Mouse (Mus musculus): ENCODE data around the gene Ttc13. TPM values are rescaled to one million over a fixed set of nuclear protein-coding genes. Genes with fewer than 3 reads are reported as not detected.

Gene Ttc13
- polyA plus RNA-seq (2015; fragmentation: Nextera tagmentation; extraction: Ambion mirVana): 60.0 and 62.6 TPM in 2 replicates

- H3K27ac ChIP-seq (ENCODE audit: low read length): peak within 1 kb of the TSS; percentile 67
- H3K27me3 ChIP-seq (replicated peaks; ENCODE audit: control insufficient read depth, insufficient read depth, low read length): no peaks in the 10 kb centered on the region
- H3K9me3 ChIP-seq (ENCODE audit: control insufficient read depth, low read length): no peaks in the 10 kb centered on the region
- peaks cover 23% of the 10 kb centered on the region for H3K4me1 ChIP-seq (replicated peaks; ENCODE audit: control insufficient read depth, insufficient read depth, low read length)
- peak within 1 kb of the TSS; percentile 86 for H3K4me3 ChIP-seq (replicated peaks; ENCODE audit: low read length)
- H3K36me3 ChIP-seq (ENCODE audit: control insufficient read depth, insufficient read depth): peaks cover 7% of the 10 kb centered on the region; the same call in 1 of the 2 replicates
- under 1% methylated on average over 59 of the region's 59 CpGs for WGBS
- peak within 1 kb of the TSS; percentile 85 for H3K4me2 ChIP-seq (ENCODE audit: low read length)
- peak; percentile 100 for ATAC-seq
- peak within 1 kb of the TSS; percentile 90 for H3K9ac ChIP-seq (replicated peaks; ENCODE audit: low read depth, low read length)
Measured at GRCm38 (mm10) chr8:124721862-124722515, at the start of gene Ttc13, which contains the start of gene Arv1. TSS of gene Ttc13 (minus strand) at chr8:124721983. TSS of gene Arv1 (plus strand) at chr8:124722139.

- Histone ChIP-seq H3K27me3 (replicated peaks; ENCODE audit: control insufficient read depth, insufficient read depth, low read length) (no peaks in the 10 kb centered on the region), H3K4me2 (ENCODE audit: low read length) (no peak overlapping the region), H3K9ac (replicated peaks; ENCODE audit: low read depth, low read length) (no peak overlapping the region), H3K4me3 (replicated peaks; ENCODE audit: low read length) (no peak overlapping the region), H3K9me3 (ENCODE audit: control insufficient read depth, low read length) (no peaks in the 10 kb centered on the region), H3K27ac (ENCODE audit: low read length) (no peak overlapping the region), H3K4me1 (replicated peaks; ENCODE audit: control insufficient read depth, insufficient read depth, low read length) (no peaks in the 10 kb centered on the region), H3K36me3 (ENCODE audit: control insufficient read depth, insufficient read depth) (no peaks in the 10 kb centered on the region)
- ATAC-seq: no peak
- 54% methylated on average over 7 of the region's 7 CpGs for WGBS
Measured at GRCm38 (mm10) chr8:124763061-124763460, 41.3 kb upstream of the Ttc13 start.

DNA sequence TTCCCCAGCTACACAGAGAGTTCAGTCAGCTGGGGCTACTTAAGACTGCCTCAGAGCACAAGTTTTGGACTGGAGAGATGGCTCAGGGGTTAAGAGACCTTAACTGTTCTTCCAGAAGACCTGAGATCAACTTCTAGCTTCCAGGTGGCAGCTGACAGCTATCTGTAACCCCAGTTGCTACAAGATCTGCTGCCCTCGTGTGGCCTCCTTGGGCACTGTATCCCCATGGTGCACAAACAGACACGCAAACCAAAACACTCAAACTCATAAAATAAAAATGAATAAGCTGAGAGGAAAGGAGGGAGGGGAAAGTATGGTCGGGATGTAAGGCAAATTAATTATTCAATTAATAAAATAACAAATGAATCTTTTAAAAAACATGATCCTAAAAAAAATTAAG, 36.8 kb upstream of the Ttc13 start:
- H3K27ac ChIP-seq (ENCODE audit: low read length): no peak overlapping the region
- no peak overlapping the region for H3K4me3 ChIP-seq (replicated peaks; ENCODE audit: low read length)
- no peaks in the 10 kb centered on the region for H3K4me1 ChIP-seq (replicated peaks; ENCODE audit: control insufficient read depth, insufficient read depth, low read length)
- no peak overlapping the region for H3K4me2 ChIP-seq (ENCODE audit: low read length)
- no peaks in the 10 kb centered on the region for H3K9me3 ChIP-seq (ENCODE audit: control insufficient read depth, low read length)
- ATAC-seq: no peak
- no peaks in the 10 kb centered on the region for H3K36me3 ChIP-seq (ENCODE audit: control insufficient read depth, insufficient read depth)
- 47% methylated on average over 3 of the region's 3 CpGs for WGBS
- H3K27me3 ChIP-seq (replicated peaks; ENCODE audit: control insufficient read depth, insufficient read depth, low read length): peaks cover 9% of the 10 kb centered on the region
- no peak overlapping the region for H3K9ac ChIP-seq (replicated peaks; ENCODE audit: low read depth, low read length)

DNA sequence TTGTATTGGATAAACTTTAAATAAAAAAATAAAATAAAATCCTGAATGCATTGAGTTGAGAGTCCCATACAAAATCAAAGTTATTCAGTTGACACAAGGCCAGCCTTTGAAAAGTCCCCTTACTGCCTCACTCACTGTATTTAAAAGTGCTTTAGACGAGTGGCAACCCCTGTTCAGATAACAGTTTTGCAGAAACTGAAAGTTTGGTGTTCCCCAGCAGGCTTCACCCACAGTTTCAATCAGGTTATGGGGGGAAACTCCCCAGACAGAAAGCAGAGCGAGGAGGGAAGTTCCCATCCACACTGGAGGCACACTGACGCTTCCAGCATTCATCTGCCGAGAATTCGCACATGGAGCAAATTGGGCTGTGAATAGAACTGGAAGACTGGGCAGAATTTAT, 34.8 kb upstream of the Ttc13 start:
- Histone ChIP-seq H3K4me3 (replicated peaks; ENCODE audit: low read length) (no peak overlapping the region), H3K27me3 (replicated peaks; ENCODE audit: control insufficient read depth, insufficient read depth, low read length) (peaks cover 27% of the 10 kb centered on the region), H3K36me3 (ENCODE audit: control insufficient read depth, insufficient read depth) (no peaks in the 10 kb centered on the region), H3K4me1 (replicated peaks; ENCODE audit: control insufficient read depth, insufficient read depth, low read length) (peaks cover 2% of the 10 kb centered on the region), H3K27ac (ENCODE audit: low read length) (no peak overlapping the region), H3K4me2 (ENCODE audit: low read length) (no peak overlapping the region), H3K9me3 (ENCODE audit: control insufficient read depth, low read length) (no peaks in the 10 kb centered on the region), H3K9ac (replicated peaks; ENCODE audit: low read depth, low read length) (no peak overlapping the region)
- WGBS: 46% methylated on average over 5 of the region's 5 CpGs
- ATAC-seq: no peak

DNA sequence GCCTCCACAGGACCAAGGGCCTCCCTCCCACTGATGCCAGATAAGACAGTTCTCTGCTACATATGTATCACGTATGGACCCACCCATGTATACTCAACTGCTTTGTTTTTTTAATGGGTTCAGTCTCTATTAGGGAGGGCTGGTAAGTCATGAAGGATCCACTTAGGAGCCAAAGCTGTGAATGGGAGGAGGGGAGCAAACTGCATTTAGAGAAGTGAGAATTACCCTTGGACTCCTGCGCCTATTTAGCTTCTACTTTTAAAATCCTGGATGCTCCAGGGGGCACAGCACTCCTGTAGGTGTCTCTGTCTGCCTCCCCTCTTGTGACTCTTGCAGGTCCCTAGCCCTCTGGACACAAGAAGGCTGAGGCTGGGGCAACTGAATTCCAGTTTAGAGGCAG, 34.4 kb upstream of the Ttc13 start:
- 76% methylated on average over 2 of the region's 2 CpGs for WGBS

GRCm38 (mm10) chr8:124755481-124755880, 33.7 kb upstream of the Ttc13 start:
- H3K36me3 ChIP-seq (ENCODE audit: control insufficient read depth, insufficient read depth): no peaks in the 10 kb centered on the region
- no peak overlapping the region for H3K9ac ChIP-seq (replicated peaks; ENCODE audit: low read depth, low read length)
- H3K9me3 ChIP-seq (ENCODE audit: control insufficient read depth, low read length): no peaks in the 10 kb centered on the region
- no peak for ATAC-seq
- peaks cover 11% of the 10 kb centered on the region for H3K4me1 ChIP-seq (replicated peaks; ENCODE audit: control insufficient read depth, insufficient read depth, low read length)
- no peak overlapping the region for H3K27ac ChIP-seq (ENCODE audit: low read length)
- WGBS: 87% methylated on average over 8 of the region's 8 CpGs
- H3K27me3 ChIP-seq (replicated peaks; ENCODE audit: control insufficient read depth, insufficient read depth, low read length): peaks cover 38% of the 10 kb centered on the region
- H3K4me3 ChIP-seq (replicated peaks; ENCODE audit: low read length): no peak overlapping the region
- H3K4me2 ChIP-seq (ENCODE audit: low read length): no peak overlapping the region

More for the DNA sequence above, 34.4 kb upstream of the Ttc13 start:
- Histone ChIP-seq H3K36me3 (ENCODE audit: control insufficient read depth, insufficient read depth) (no peaks in the 10 kb centered on the region), H3K9me3 (ENCODE audit: control insufficient read depth, low read length) (no peaks in the 10 kb centered on the region), H3K27me3 (replicated peaks; ENCODE audit: control insufficient read depth, insufficient read depth, low read length) (peaks cover 32% of the 10 kb centered on the region), H3K9ac (replicated peaks; ENCODE audit: low read depth, low read length) (no peak overlapping the region), H3K4me2 (ENCODE audit: low read length) (no peak overlapping the region), H3K4me3 (replicated peaks; ENCODE audit: low read length) (no peak overlapping the region), H3K4me1 (replicated peaks; ENCODE audit: control insufficient read depth, insufficient read depth, low read length) (peaks cover 7% of the 10 kb centered on the region), H3K27ac (ENCODE audit: low read length) (no peak overlapping the region)
- ATAC-seq: no peak

- Histone ChIP-seq H3K4me3 (replicated peaks; ENCODE audit: low read length) (no peak overlapping the region), H3K9ac (replicated peaks; ENCODE audit: low read depth, low read length) (no peak overlapping the region), H3K27me3 (replicated peaks; ENCODE audit: control insufficient read depth, insufficient read depth, low read length) (peaks cover 45% of the 10 kb centered on the region), H3K4me1 (replicated peaks; ENCODE audit: control insufficient read depth, insufficient read depth, low read length) (peaks cover 11% of the 10 kb centered on the region), H3K36me3 (ENCODE audit: control insufficient read depth, insufficient read depth) (no peaks in the 10 kb centered on the region), H3K9me3 (ENCODE audit: control insufficient read depth, low read length) (no peaks in the 10 kb centered on the region), H3K4me2 (ENCODE audit: low read length) (no peak overlapping the region), H3K27ac (ENCODE audit: low read length) (no peak overlapping the region)
- 41% methylated on average over 4 of the region's 4 CpGs for WGBS
- no peak for ATAC-seq
Measured at GRCm38 (mm10) chr8:124754792-124755190, 33.0 kb upstream of the Ttc13 start.

- peaks cover 11% of the 10 kb centered on the region for H3K4me1 ChIP-seq (replicated peaks; ENCODE audit: control insufficient read depth, insufficient read depth, low read length)
- no peak overlapping the region for H3K9ac ChIP-seq (replicated peaks; ENCODE audit: low read depth, low read length)
- H3K27ac ChIP-seq (ENCODE audit: low read length): no peak overlapping the region
- no peaks in the 10 kb centered on the region for H3K9me3 ChIP-seq (ENCODE audit: control insufficient read depth, low read length)
- 17% methylated on average over 11 of the region's 11 CpGs for WGBS
- no peak overlapping the region for H3K4me3 ChIP-seq (replicated peaks; ENCODE audit: low read length)
- no peaks in the 10 kb centered on the region for H3K36me3 ChIP-seq (ENCODE audit: control insufficient read depth, insufficient read depth)
- H3K27me3 ChIP-seq (replicated peaks; ENCODE audit: control insufficient read depth, insufficient read depth, low read length): peaks cover 51% of the 10 kb centered on the region
- no peak overlapping the region for H3K4me2 ChIP-seq (ENCODE audit: low read length)
- peak; percentile 40; the same call in 1 of the 2 replicates for ATAC-seq
Measured at GRCm38 (mm10) chr8:124754101-124754791, 32.5 kb upstream of the Ttc13 start.

- no peak overlapping the region for H3K9ac ChIP-seq (replicated peaks; ENCODE audit: low read depth, low read length)
- no peak for ATAC-seq
- peaks cover 51% of the 10 kb centered on the region for H3K27me3 ChIP-seq (replicated peaks; ENCODE audit: control insufficient read depth, insufficient read depth, low read length)
- H3K4me1 ChIP-seq (replicated peaks; ENCODE audit: control insufficient read depth, insufficient read depth, low read length): peaks cover 11% of the 10 kb centered on the region
- 32% methylated on average over 21 of the region's 21 CpGs for WGBS
- no peak overlapping the region for H3K4me2 ChIP-seq (ENCODE audit: low read length)
- no peak overlapping the region for H3K4me3 ChIP-seq (replicated peaks; ENCODE audit: low read length)
- H3K9me3 ChIP-seq (ENCODE audit: control insufficient read depth, low read length): no peaks in the 10 kb centered on the region
- no peak overlapping the region for H3K27ac ChIP-seq (ENCODE audit: low read length)
- no peaks in the 10 kb centered on the region for H3K36me3 ChIP-seq (ENCODE audit: control insufficient read depth, insufficient read depth)
Measured at GRCm38 (mm10) chr8:124752325-124752862, 30.6 kb upstream of the Ttc13 start.

Measured in forebrain, embryonic 16.5 days (tissue).